Mouse (Mus musculus) embryonic facial prominence, embryonic 11.5 days (tissue): ENCODE measurements around the gene Ndrg4. TPM values are rescaled to one million over a fixed set of nuclear protein-coding genes. Genes with fewer than 3 reads are reported as not detected.

Experiments
- ATAC-seq: fragments of 200-750 bp; cut with Nextera tagmentation; replicated peaks from 2 replicates; pipeline ENCODE4 v1.8.0; 2017; ENCODE audit warnings: low read depth; ENCODE audit not compliant: insufficient number of reproducible peaks, low FRiP score, low TSS enrichment
- DNase-seq: peaks from one replicate; pipeline ENCODE4 v3.0.0-alpha.2; 2015; ENCODE audit warnings: low spot score
- H3K27ac ChIP-seq: fragments of 300-500 bp; sonication (generic); replicated peaks from 2 replicates; pipeline ENCODE4 v1.5.1; 2014; ENCODE audit warnings: mild to moderate bottlenecking, low read depth, low read length, control low read depth
- H3K27me3 ChIP-seq: fragments of 300-500 bp; sonication (generic); 2 replicates; pipeline ENCODE4 v1.6.1; 2014; ENCODE audit warnings: mild to moderate bottlenecking, low read length, moderate library complexity, mixed read lengths; ENCODE audit not compliant: control insufficient read depth, insufficient read depth
- H3K36me3 ChIP-seq: fragments of 300-500 bp; sonication (generic); replicated peaks from 2 replicates; pipeline ENCODE4 v1.6.1; 2014; ENCODE audit warnings: low read depth, mild to moderate bottlenecking, low read length, moderate library complexity, mixed read lengths; ENCODE audit not compliant: control insufficient read depth, insufficient read depth
- H3K4me1 ChIP-seq: fragments of 300-500 bp; sonication (generic); 2 replicates; pipeline ENCODE4 v1.6.1; 2014; ENCODE audit warnings: low read length, mixed read lengths; ENCODE audit not compliant: control insufficient read depth, insufficient read depth
- H3K4me2 ChIP-seq: fragments of 300-500 bp; sonication (generic); 2 replicates; pipeline ENCODE4 v1.6.1; 2014; ENCODE audit warnings: low read depth, mild to moderate bottlenecking, control low read depth, low read length, moderate library complexity
- H3K4me3 ChIP-seq: fragments of 300-500 bp; sonication (generic); 2 replicates; pipeline ENCODE4 v1.5.1; 2014; ENCODE audit warnings: low read depth, low read length, control low read depth
- H3K9ac ChIP-seq: fragments of 300-500 bp; sonication (generic); replicated peaks from 2 replicates; pipeline ENCODE4 v1.6.1; 2014; ENCODE audit warnings: mild to moderate bottlenecking, control low read depth, low read length
- H3K9me3 ChIP-seq: fragments of 300-500 bp; sonication (generic); replicated peaks from 2 replicates; pipeline ENCODE4 v1.6.1; 2016; ENCODE audit warnings: mild to moderate bottlenecking, low read length, inconsistent platforms, mixed read lengths; ENCODE audit not compliant: control insufficient read depth
- WGBS: fragments of 180-500 bp; shearing (Covaris S2); extraction: QIAGEN DNeasy Blood & Tissue Kit; methylation state at CpG from one replicate; pipeline ENCODE4 v1.1.7; 2014; 5-methylcytosine and 5-hydroxymethylcytosine counted together
- polyA plus RNA-seq: library from polyadenylated mRNA; unstranded; fragments of >200 nt; fragmentation: Nextera tagmentation; extraction: Ambion mirVana; gene quantifications from 2 replicates; pipeline ENCODE4 v1.2.1, GENCODE M21; 2014

Gene Ndrg4
- 21.2 and 26.4 TPM in 2 replicates for polyA plus RNA-seq

DNA sequence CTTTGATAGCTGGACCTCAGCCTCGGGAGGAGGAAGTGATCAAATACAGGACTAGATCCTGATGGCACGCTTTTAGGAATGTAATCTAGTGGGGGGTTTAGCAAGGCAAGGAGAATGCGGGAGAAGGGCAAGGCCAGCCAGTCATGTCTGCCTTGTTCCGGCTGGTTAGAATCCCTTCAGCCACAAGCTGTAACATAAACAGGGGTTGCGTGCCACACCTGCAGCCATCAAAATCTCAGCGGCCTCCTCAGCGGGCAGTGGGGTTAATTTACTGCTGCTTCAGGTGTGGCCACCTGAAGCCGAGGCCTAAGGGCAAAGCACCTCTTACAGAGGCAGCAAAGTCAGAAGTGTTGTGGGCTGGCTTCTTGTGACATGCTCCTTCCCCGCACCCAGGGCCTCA, at the start of gene Ndrg4:
TSS of gene Ndrg4 (plus strand) at position 350 of the 400 bp plus-strand sequence.
- no peak for ATAC-seq
- no peaks in the 10 kb centered on the region for H3K9me3 ChIP-seq
- H3K9ac ChIP-seq = peak within 1 kb of the TSS; percentile 53
- H3K4me2 ChIP-seq = peak within 1 kb of the TSS; percentile 94
- peak within 1 kb of the TSS; percentile 52 for H3K4me3 ChIP-seq
- peaks cover 3% of the 10 kb centered on the region; the same call in 1 of the 2 replicates for H3K4me1 ChIP-seq
- H3K27ac ChIP-seq = no peak within 1 kb of the TSS
- DNase-seq = no peak
- no peaks in the 10 kb centered on the region for H3K36me3 ChIP-seq
- 38% methylated on average over 9 of the region's 9 CpGs for WGBS
- peaks cover 31% of the 10 kb centered on the region for H3K27me3 ChIP-seq

- H3K4me3 ChIP-seq = no peak overlapping the region; the same call in 1 of the 2 replicates
- H3K36me3 ChIP-seq = no peaks in the 10 kb centered on the region
- H3K9ac ChIP-seq = no peak overlapping the region
- 0 out of 2 replicates have a peak overlapping the region, but pooled peaks have one; percentile 5 for H3K4me2 ChIP-seq
- no peak for DNase-seq
- no peak overlapping the region for H3K27ac ChIP-seq
- no peaks in the 10 kb centered on the region for H3K9me3 ChIP-seq
- no peaks in the 10 kb centered on the region for H3K27me3 ChIP-seq
- WGBS = 80% methylated on average over 6 of the region's 6 CpGs
- ATAC-seq = peak; percentile 25; the same call in 1 of the 2 replicates
- no peaks in the 10 kb centered on the region for H3K4me1 ChIP-seq
Observed at GRCm38 (mm10) chr8:95632840-95633239, 43.9 kb upstream of the Ndrg4 start.

DNA sequence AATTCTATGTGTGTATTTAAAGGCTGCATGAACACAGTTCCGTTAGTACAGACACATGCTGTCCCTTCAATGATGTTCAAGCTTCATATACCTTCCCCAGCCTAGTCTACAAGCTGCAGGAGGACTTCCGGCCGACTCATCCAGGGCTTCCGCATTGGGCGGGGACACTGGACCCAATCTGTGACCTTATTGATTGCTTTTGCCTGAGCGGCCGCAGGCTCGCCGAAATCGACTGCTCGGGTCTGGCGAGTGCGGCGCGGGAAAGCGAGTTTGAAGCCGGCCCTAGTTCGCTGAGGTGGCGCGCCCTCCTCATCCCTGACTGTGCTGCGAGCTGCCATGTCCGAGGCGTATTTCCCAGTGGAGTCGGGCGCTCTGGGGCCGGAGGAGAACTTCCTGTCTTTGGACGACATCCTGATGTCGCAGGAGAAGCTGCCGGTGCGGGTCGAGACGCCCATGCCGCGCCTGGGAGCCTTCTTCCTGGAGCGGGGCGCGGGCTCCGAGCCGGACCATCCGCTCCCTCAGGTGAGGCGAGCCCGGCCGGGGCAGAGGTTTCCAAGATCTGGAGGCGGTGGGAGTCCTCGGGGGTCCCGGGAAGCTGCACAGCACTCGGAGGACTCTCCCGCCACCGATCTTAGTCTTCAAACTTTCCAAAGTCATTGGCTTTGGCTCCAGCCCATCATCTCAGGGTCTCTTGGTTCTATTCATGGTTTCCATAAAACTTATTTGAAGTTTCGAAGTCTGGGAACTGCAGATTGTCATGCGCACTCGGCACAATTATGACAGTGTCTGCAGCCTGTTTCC, 43.3 kb upstream of the Ndrg4 start, which contains the start of gene Gins3:
TSS of gene Gins3 (plus strand) at position 192 of the 801 bp plus-strand sequence.
- no peaks in the 10 kb centered on the region for H3K9me3 ChIP-seq

DNA sequence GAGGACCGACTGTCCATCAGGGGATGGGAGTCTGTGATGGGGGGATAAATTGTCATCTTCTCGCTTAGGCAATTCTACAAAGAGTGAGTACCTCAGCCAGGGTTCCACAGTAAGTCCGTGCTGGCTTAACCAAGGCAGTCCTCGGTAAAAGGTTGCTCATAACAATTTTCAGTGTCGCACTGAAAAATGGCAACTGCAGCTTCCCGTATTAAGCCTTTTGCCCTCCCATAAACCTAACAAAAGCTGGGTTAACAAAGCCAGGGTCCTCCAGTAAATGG, 42.8 kb upstream of the Ndrg4 start:
- Histone ChIP-seq H3K4me3 (peak overlapping the region; percentile 65), H3K36me3 (no peaks in the 10 kb centered on the region), H3K27me3 (no peaks in the 10 kb centered on the region), H3K4me1 (no peaks in the 10 kb centered on the region), H3K9ac (peak overlapping the region; percentile 64), H3K4me2 (peak overlapping the region; percentile 62), H3K9me3 (no peaks in the 10 kb centered on the region), H3K27ac (no peak overlapping the region)
- DNase-seq (no peak), ATAC-seq (no peak)
- WGBS = 5% methylated on average over 6 of the region's 6 CpGs

More for the DNA sequence above, 43.3 kb upstream of the Ndrg4 start, which contains the start of gene Gins3:
- WGBS = under 1% methylated on average over 52 of the region's 52 CpGs
- Histone ChIP-seq H3K27ac (no peak within 1 kb of the TSS), H3K9ac (peak within 1 kb of the TSS; percentile 64), H3K4me2 (peak within 1 kb of the TSS; percentile 62), H3K4me3 (peak within 1 kb of the TSS; percentile 65), H3K27me3 (no peaks in the 10 kb centered on the region), H3K36me3 (no peaks in the 10 kb centered on the region), H3K4me1 (no peaks in the 10 kb centered on the region)
- DNase-seq (peak; percentile 96), ATAC-seq (peak; percentile 91)

- no peak overlapping the region for H3K4me2 ChIP-seq
- H3K9me3 ChIP-seq = no peaks in the 10 kb centered on the region
- DNase-seq (no peak), ATAC-seq (no peak)
- H3K4me3 ChIP-seq = no peak overlapping the region
- 92% methylated on average over 2 of the region's 2 CpGs for WGBS
- no peaks in the 10 kb centered on the region for H3K36me3 ChIP-seq
- H3K27me3 ChIP-seq = no peaks in the 10 kb centered on the region
- no peaks in the 10 kb centered on the region for H3K4me1 ChIP-seq
- no peak overlapping the region for H3K9ac ChIP-seq
- no peak overlapping the region for H3K27ac ChIP-seq
Observed at GRCm38 (mm10) chr8:95644942-95645341, 31.8 kb upstream of the Ndrg4 start.

DNA sequence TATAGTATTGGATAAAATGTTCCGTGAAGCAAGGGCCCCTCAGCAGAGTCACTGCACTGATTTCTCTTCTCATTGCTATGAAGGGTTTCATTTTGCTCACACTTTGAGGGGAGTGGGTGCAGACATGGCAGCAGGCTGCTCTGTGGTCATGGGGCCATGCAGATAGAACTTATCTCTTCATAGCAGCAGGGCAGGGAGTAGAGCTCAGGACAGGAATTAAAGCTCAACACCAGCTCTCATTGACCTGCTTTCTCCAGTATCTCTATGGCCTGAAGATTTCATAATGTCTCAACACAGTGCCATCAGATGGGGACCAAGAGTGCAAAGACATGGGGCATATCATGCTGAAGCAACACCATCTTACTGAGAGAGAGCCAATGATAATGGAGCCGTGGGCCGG, 28.5 kb upstream of the Ndrg4 start:
- Histone ChIP-seq H3K9ac (no peak overlapping the region), H3K4me1 (no peaks in the 10 kb centered on the region), H3K9me3 (no peaks in the 10 kb centered on the region), H3K36me3 (no peaks in the 10 kb centered on the region), H3K27ac (no peak overlapping the region), H3K27me3 (no peaks in the 10 kb centered on the region), H3K4me2 (no peak overlapping the region), H3K4me3 (no peak overlapping the region)
- no peak for DNase-seq
- 79% methylated on average over 3 of the region's 3 CpGs for WGBS
- no peak for ATAC-seq

DNA sequence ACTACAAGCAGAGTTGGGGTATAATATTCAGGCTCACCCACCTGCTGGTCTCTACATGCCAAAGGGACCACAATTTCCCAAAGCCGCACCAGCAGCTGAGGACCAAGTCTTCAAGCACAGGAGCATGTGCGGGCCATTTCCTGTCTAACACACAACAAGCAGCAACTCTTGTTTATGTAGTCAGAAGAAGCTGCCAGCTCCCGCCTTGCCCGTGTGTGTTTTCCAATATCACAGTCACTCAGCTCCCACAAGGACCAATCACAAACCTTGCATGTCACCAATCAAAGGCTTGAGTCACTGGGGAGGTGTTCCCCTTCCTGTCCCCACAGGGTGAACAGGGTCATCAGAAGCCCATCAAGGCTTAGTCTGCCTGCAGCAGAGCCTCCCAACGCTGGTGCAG, 23.4 kb upstream of the Ndrg4 start:
- Histone ChIP-seq H3K27me3 (no peaks in the 10 kb centered on the region), H3K4me2 (no peak overlapping the region), H3K4me1 (no peaks in the 10 kb centered on the region), H3K36me3 (no peaks in the 10 kb centered on the region), H3K4me3 (no peak overlapping the region), H3K9me3 (no peaks in the 10 kb centered on the region), H3K9ac (no peak overlapping the region), H3K27ac (no peak overlapping the region)
- 78% methylated on average over 5 of the region's 5 CpGs for WGBS
- DNase-seq (no peak), ATAC-seq (no peak)

- DNase-seq = no peak
- H3K27ac ChIP-seq = no peak overlapping the region
- no peaks in the 10 kb centered on the region for H3K27me3 ChIP-seq
- H3K4me2 ChIP-seq = no peak overlapping the region
- no peaks in the 10 kb centered on the region for H3K4me1 ChIP-seq
- no peaks in the 10 kb centered on the region for H3K9me3 ChIP-seq
- no peak overlapping the region for H3K4me3 ChIP-seq
- H3K36me3 ChIP-seq = no peaks in the 10 kb centered on the region
- H3K9ac ChIP-seq = no peak overlapping the region
- ATAC-seq = no peak
- 82% methylated on average over 7 of the region's 7 CpGs for WGBS
Observed at GRCm38 (mm10) chr8:95655831-95656230, 20.9 kb upstream of the Ndrg4 start.
